In the genomic region with DNA sequence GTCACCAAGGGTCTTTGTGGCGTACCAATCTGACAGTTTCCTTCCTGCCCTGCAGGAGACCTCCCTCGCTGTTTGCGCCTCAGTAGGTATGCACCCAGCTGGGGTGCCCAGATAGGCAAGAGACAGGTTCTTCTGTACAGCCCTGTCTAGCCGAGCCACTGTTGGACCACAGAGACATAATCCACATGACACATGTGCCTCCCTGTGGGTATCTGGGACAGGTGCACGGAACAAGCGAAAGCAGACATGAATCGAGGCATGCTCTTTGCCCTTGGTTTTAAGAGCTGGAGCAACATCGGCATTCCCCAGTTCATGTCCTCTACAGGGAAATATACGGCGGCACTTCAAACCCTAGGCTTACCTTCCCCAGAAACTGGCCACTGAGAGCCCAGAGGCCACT, we compare ENCODE assay signal across 9 mouse cellular contexts. TPM values are rescaled to one million over a fixed set of nuclear protein-coding genes. Genes with fewer than 3 reads are reported as not detected.
DNase-seq lines count a peak whose midpoint lies in the region; ATAC-seq and TF ChIP-seq lines count a peak whose summit lies in the region.
"Had no signal": no experiment of that assay in that cellular context is flagged by ENCODE, and none has a peak within 500 bp of the region (broad histone marks: within the 10 kb centered on the region; RNA-seq: fewer than 3 reads in every experiment).

No protein-coding gene starts in this region.

- 60% methylated on average over 10 of the region's 10 CpGs for WGBS in embryonic facial prominence, embryonic 13.5 days
- 62% methylated on average over 10 of the region's 10 CpGs for WGBS in hindbrain, embryonic 15.5 days
- 53% methylated on average over 10 of the region's 10 CpGs for WGBS in midbrain, postnatal 0 days

- peak; percentile 65 for TF ChIP-seq CTCF in midbrain, postnatal 0 days (IDR thresholded peaks at IDR 0.05)

- H3K9me3 ChIP-seq in embryonic facial prominence, embryonic 13.5 days = peaks cover 5% of the 10 kb centered on the region
- H3K9me3 ChIP-seq in hindbrain, embryonic 15.5 days = no peaks in the 10 kb centered on the region
- no peaks in the 10 kb centered on the region for H3K9me3 ChIP-seq in midbrain, postnatal 0 days (ENCODE audit: low read length)

- H3K4me1 ChIP-seq in embryonic facial prominence, embryonic 13.5 days = peaks cover 16% of the 10 kb centered on the region
- H3K4me1 ChIP-seq in hindbrain, embryonic 15.5 days (replicated peaks) = peaks cover 32% of the 10 kb centered on the region
- H3K4me1 ChIP-seq in midbrain, postnatal 0 days (ENCODE audit: insufficient read depth, low read length) = peaks cover 5% of the 10 kb centered on the region; the same call in 1 of the 2 replicates

- ATAC-seq in embryonic facial prominence, embryonic 13.5 days (ENCODE audit: insufficient number of reproducible peaks, insufficient read depth, low FRiP score, low TSS enrichment, low read depth) = no peak
- no peak for ATAC-seq in hindbrain, embryonic 15.5 days (ENCODE audit: low FRiP score, low read depth)
- ATAC-seq in midbrain, postnatal 0 days (ENCODE audit: low FRiP score) = no peak; the same call in 1 of the 2 replicates

- H3K36me3 ChIP-seq in embryonic facial prominence, embryonic 13.5 days = no peaks in the 10 kb centered on the region
- H3K36me3 ChIP-seq in hindbrain, embryonic 15.5 days = no peaks in the 10 kb centered on the region
- no peaks in the 10 kb centered on the region for H3K36me3 ChIP-seq in midbrain, postnatal 0 days (ENCODE audit: insufficient read depth, low read length)
- H3K36me3 ChIP-seq: G1E had no signal

- no peak overlapping the region for H3K27ac ChIP-seq in embryonic facial prominence, embryonic 13.5 days
- H3K27ac ChIP-seq in hindbrain, embryonic 15.5 days (replicated peaks) = peak overlapping the region; percentile 84; the same call in 1 of the 2 replicates
- no peak overlapping the region for H3K27ac ChIP-seq in midbrain, postnatal 0 days (ENCODE audit: low read depth, low read length)

- peaks cover 41% of the 10 kb centered on the region for H3K27me3 ChIP-seq in embryonic facial prominence, embryonic 13.5 days
- 0 out of 2 replicates have a peak, but pooled peaks cover 3% of the 10 kb centered on the region for H3K27me3 ChIP-seq in hindbrain, embryonic 15.5 days
- H3K27me3 ChIP-seq in midbrain, postnatal 0 days (ENCODE audit: insufficient read depth, low read length) = no peaks in the 10 kb centered on the region

- no peak overlapping the region for H3K4me3 ChIP-seq in embryonic facial prominence, embryonic 13.5 days
- H3K4me3 ChIP-seq in hindbrain, embryonic 15.5 days = peak overlapping the region; percentile 67; the same call in 1 of the 2 replicates
- H3K4me3 ChIP-seq in midbrain, postnatal 0 days (ENCODE audit: low read depth, low read length) = peak overlapping the region; percentile 76; the same call in 1 of the 2 replicates

- peak; percentile 26 for DNase-seq in layer of hippocampus, adult 11-12 months (ENCODE audit: low spot score)
- DNase-seq in layer of hippocampus, postnatal 25 days (ENCODE audit: extremely low spot score in 1 of 2, low spot score in 1 of 2) = no peak
- DNase-seq in midbrain, postnatal 0 days (ENCODE audit: low spot score) = peak; percentile 36
- DNase-seq in thymus, postnatal 36 days = no peak
- DNase-seq in urinary bladder, postnatal 25 days (ENCODE audit: low spot score) = no peak

- no peak overlapping the region for H3K9ac ChIP-seq in embryonic facial prominence, embryonic 13.5 days
- no peak overlapping the region for H3K9ac ChIP-seq in hindbrain, embryonic 15.5 days
- H3K9ac ChIP-seq in midbrain, postnatal 0 days (replicated peaks; ENCODE audit: low read length, poor library complexity, severe bottlenecking) = no peak overlapping the region

- peak overlapping the region; percentile 83 for H3K4me2 ChIP-seq in embryonic facial prominence, embryonic 13.5 days
- peak overlapping the region; percentile 77 for H3K4me2 ChIP-seq in hindbrain, embryonic 15.5 days
- H3K4me2 ChIP-seq in midbrain, postnatal 0 days (ENCODE audit: low read depth, low read length, poor library complexity, severe bottlenecking) = peak overlapping the region; percentile 72

RNA-seq across cellular contexts. Expression of gene Lrfn2, which starts 1.2 kb away (rescaled TPM):
- total RNA-seq in layer of hippocampus, postnatal 25 days (2021) = 10 to 100 TPM; 39.4 to 39.6 TPM
- 0.96 and 1.0 TPM in 2 replicates for polyA plus RNA-seq in embryonic facial prominence, embryonic 13.5 days (2015; fragmentation: Nextera tagmentation; extraction: Ambion mirVana)
- polyA plus RNA-seq in hindbrain, embryonic 15.5 days (2015; fragmentation: Nextera tagmentation; extraction: Ambion mirVana) = 11.7 and 13.1 TPM in 2 replicates
- 31.3 and 40.7 TPM in 2 replicates for total RNA-seq in midbrain, postnatal 0 days (2014; rRNA removed)
- polyA plus RNA-seq in midbrain, postnatal 0 days (2015; fragmentation: Nextera tagmentation; extraction: Ambion mirVana) = 14.9 and 17.3 TPM in 2 replicates
- total RNA-seq: common myeloid progenitor, adult 5-6 weeks had no signal
- polyA plus RNA-seq: G1E had no signal

Comparison
In these comparisons a context has a peak if more than half of its experiments do, and no peak if none do; other contexts are left out.
1. DNase-seq: peak in layer of hippocampus, adult 11-12 months (single experiment) and midbrain, postnatal 0 days (single experiment); none in layer of hippocampus, postnatal 25 days (0 of 2), thymus, postnatal 36 days (0 of 2) and urinary bladder, postnatal 25 days (single experiment).
2. Peak in every context shown above with its lines, with median percentiles within 50 percentile points of each other: H3K4me2 ChIP-seq.